Mouse (Mus musculus) MEL (cell line): ENCODE measurements around the gene Ctrb1.

Experiments used
- CTCF ChIP-seq, 3 experiments: IDR thresholded peaks in 2 of 3; conservative IDR thresholded peaks in 1 of 3; 2 replicates each; pipeline ENCODE4 v1.5.1; 2011 to 2012; ENCODE audit warnings: low read length in 3 of 3, low read depth in 2 of 3, mild to moderate bottlenecking in 2 of 3, improper control_type of control experiment in 1 of 3, inconsistent platforms in 1 of 3, mixed read lengths in 1 of 3, moderate library complexity in 1 of 3; ENCODE audit not compliant: control insufficient read depth in 1 of 3, insufficient read depth in 1 of 3, poor library complexity in 1 of 3, severe bottlenecking in 1 of 3
- GABPA ChIP-seq: IDR thresholded peaks from 2 replicates; pipeline ENCODE4 v1.6.1; 2012; ENCODE audit warnings: low read depth, mild to moderate bottlenecking, inconsistent platforms, low read length, improper control_type of control experiment, moderate library complexity
- GATA1 ChIP-seq: IDR thresholded peaks from 2 replicates; pipeline ENCODE4 v1.6.1; 2011; ENCODE audit warnings: low read depth, low read length, improper control_type of control experiment
- JUND ChIP-seq: IDR thresholded peaks from 2 replicates; pipeline ENCODE4 v1.6.1; 2011; ENCODE audit warnings: low read depth, mild to moderate bottlenecking, improper control_type of control experiment, low read length
- MAFK ChIP-seq: IDR thresholded peaks from 2 replicates; pipeline ENCODE4 v1.6.1; 2011; ENCODE audit warnings: low read depth, mild to moderate bottlenecking, low read length, improper control_type of control experiment, borderline replicate concordance
- MEF2A ChIP-seq: IDR thresholded peaks from 2 replicates; pipeline ENCODE4 v1.6.1; 2014; ENCODE audit warnings: low read depth, mild to moderate bottlenecking, inconsistent platforms, low read length, improper control_type of control experiment; ENCODE audit not compliant: poor library complexity, insufficient replicate concordance, severe bottlenecking; ENCODE audit errors: extremely low read depth
- POLR2A ChIP-seq, 2 experiments: IDR thresholded peaks; 2 replicates each; pipeline ENCODE4 v1.6.1; 2011 to 2012; ENCODE audit warnings: low read length in 2 of 2, mild to moderate bottlenecking in 2 of 2, control low read depth in 1 of 2, improper control_type of control experiment in 1 of 2, low read depth in 1 of 2, moderate library complexity in 1 of 2; ENCODE audit not compliant: control insufficient read depth in 1 of 2, insufficient read depth in 1 of 2, poor library complexity in 1 of 2
- POLR2AphosphoS5 ChIP-seq: IDR thresholded peaks from 2 replicates; pipeline ENCODE4 v1.6.1; 2012; ENCODE audit warnings: low read depth, borderline replicate concordance, mild to moderate bottlenecking, inconsistent platforms, low read length, moderate library complexity, mixed read lengths
- RCOR1 ChIP-seq: IDR thresholded peaks from 2 replicates; pipeline ENCODE4 v1.6.1; 2012; ENCODE audit warnings: low read depth, mild to moderate bottlenecking, inconsistent platforms, low read length, improper control_type of control experiment
- SMC3 ChIP-seq: IDR thresholded peaks from 2 replicates; pipeline ENCODE4 v1.6.1; 2011; ENCODE audit warnings: low read depth, low read length, improper control_type of control experiment
- TCF12 ChIP-seq: IDR thresholded peaks from 2 replicates; pipeline ENCODE4 v1.6.1; 2014; ENCODE audit warnings: low read depth, mild to moderate bottlenecking, inconsistent platforms, low read length, improper control_type of control experiment, moderate library complexity
- UBTF ChIP-seq: IDR thresholded peaks from 2 replicates; pipeline ENCODE4 v1.6.1; 2012; ENCODE audit warnings: low read depth, mild to moderate bottlenecking, inconsistent platforms, low read length, improper control_type of control experiment, moderate library complexity, borderline replicate concordance; ENCODE audit not compliant: insufficient read depth
- USF1 ChIP-seq: IDR thresholded peaks from 2 replicates; pipeline ENCODE4 v1.6.1; 2014; ENCODE audit warnings: low read depth, mild to moderate bottlenecking, inconsistent platforms, low read length, improper control_type of control experiment, moderate library complexity
- ZMIZ1 ChIP-seq: IDR thresholded peaks from 2 replicates; pipeline ENCODE4 v1.6.1; 2012; ENCODE audit warnings: low read depth, mild to moderate bottlenecking, inconsistent platforms, low read length, improper control_type of control experiment, moderate library complexity

DNA sequence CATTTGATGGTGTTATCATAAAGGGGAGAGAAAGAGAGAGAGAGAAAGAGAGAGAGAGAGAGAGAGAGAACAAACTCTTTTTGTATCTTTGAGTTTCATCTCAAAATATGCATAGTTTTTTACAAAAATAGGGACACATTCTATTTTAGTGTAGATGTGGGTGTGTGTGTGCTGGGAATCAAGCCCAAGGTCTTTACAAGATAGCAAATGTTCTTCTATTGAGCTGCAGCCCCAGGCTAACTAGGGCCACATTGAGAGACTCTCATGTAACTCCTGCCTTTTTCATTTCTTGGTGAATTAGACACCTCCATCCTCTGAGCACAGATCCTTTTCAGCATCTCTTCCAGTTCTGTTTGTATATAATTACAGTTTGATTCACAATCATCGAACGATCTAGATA lies 49.7 kb downstream of the Ctrb1 start:
- TF ChIP-seq SMC3 (no peak), CTCF (IDR thresholded peaks at IDR 0.05 in 2 of 3, conservative IDR thresholded peaks at IDR 0.05 in 1 of 3; ENCODE audit: control insufficient read depth in 1 of 3, insufficient read depth in 1 of 3, low read depth in 2 of 3, low read length in 3 of 3, poor library complexity in 1 of 3, severe bottlenecking in 1 of 3) (no peak), USF1 (no peak), RCOR1 (no peak), POLR2A (IDR thresholded peaks at IDR 0.05; ENCODE audit: control insufficient read depth in 1 of 2, insufficient read depth in 1 of 2, low read depth in 1 of 2, low read length in 2 of 2, poor library complexity in 1 of 2) (no peak), TCF12 (no peak), MAFK (no peak), ZMIZ1 (no peak), UBTF (no peak), POLR2AphosphoS5 (no peak), MEF2A (no peak), JUND (no peak), GATA1 (no peak), GABPA (no peak)
